Mouse (Mus musculus) urinary bladder, postnatal 14 days (tissue): ENCODE data around the gene Ldlrad3.

Source experiments
- DNase-seq: peaks from one replicate; pipeline ENCODE4 v3.0.0; 2021; ENCODE audit warnings: low spot score

Ldlrad3 gene

GRCm38 (mm10) chr2:102144311-102144710 is 41.9 kb downstream of the Ldlrad3 start:
- no peak for DNase-seq

GRCm38 (mm10) chr2:102142654-102143271 is 43.4 kb downstream of the Ldlrad3 start:
- DNase-seq: no peak

GRCm38 (mm10) chr2:102142197-102142623 is 44.0 kb downstream of the Ldlrad3 start:
- peak; percentile 52 for DNase-seq

- no peak for DNase-seq
Observed at GRCm38 (mm10) chr2:102141199-102141598, 45.0 kb downstream of the Ldlrad3 start.

- no peak for DNase-seq
Observed at GRCm38 (mm10) chr2:102137922-102138321, 48.3 kb downstream of the Ldlrad3 start.

- no peak for DNase-seq
Observed at GRCm38 (mm10) chr2:102136184-102136583, 50.0 kb downstream of the Ldlrad3 start.

GRCm38 (mm10) chr2:102134510-102135262 is 51.5 kb downstream of the Ldlrad3 start:
- DNase-seq: no peak

- DNase-seq: no peak
Observed at GRCm38 (mm10) chr2:102132945-102133558, 53.1 kb downstream of the Ldlrad3 start.

GRCm38 (mm10) chr2:102130198-102130845 is 55.9 kb downstream of the Ldlrad3 start:
- no peak for DNase-seq

- DNase-seq: no peak
Observed at GRCm38 (mm10) chr2:102129235-102129634, 57.0 kb downstream of the Ldlrad3 start.

- no peak for DNase-seq
Observed at GRCm38 (mm10) chr2:102128500-102129030, 57.6 kb downstream of the Ldlrad3 start.

- DNase-seq: no peak
Observed at GRCm38 (mm10) chr2:102127791-102128387, 58.3 kb downstream of the Ldlrad3 start.

GRCm38 (mm10) chr2:102127221-102127620 is 59.0 kb downstream of the Ldlrad3 start:
- DNase-seq: no peak

GRCm38 (mm10) chr2:102126076-102126475 is 60.1 kb downstream of the Ldlrad3 start:
- DNase-seq: no peak

- DNase-seq: no peak
Observed at GRCm38 (mm10) chr2:102125042-102125441, 61.1 kb downstream of the Ldlrad3 start.

GRCm38 (mm10) chr2:102122146-102122515 is 64.1 kb downstream of the Ldlrad3 start:
- no peak for DNase-seq

GRCm38 (mm10) chr2:102121440-102122145 is 64.6 kb downstream of the Ldlrad3 start:
- DNase-seq: no peak

GRCm38 (mm10) chr2:102119751-102120505 is 66.3 kb downstream of the Ldlrad3 start:
- DNase-seq: no peak

- peak; percentile 26 for DNase-seq
Observed at GRCm38 (mm10) chr2:102118988-102119460, 67.2 kb downstream of the Ldlrad3 start.

- no peak for DNase-seq
Observed at GRCm38 (mm10) chr2:102117402-102117760, 68.8 kb downstream of the Ldlrad3 start.
